Mouse (Mus musculus) limb, embryonic 12.5 days (tissue): ENCODE results near the gene Rbm17. TPM values are rescaled to one million over a fixed set of nuclear protein-coding genes. Genes with fewer than 3 reads are reported as not detected.

Experiments used
- ATAC-seq: fragments of 200-750 bp; cut with Nextera tagmentation; 2 replicates; pipeline ENCODE4 v1.8.0; 2017; ENCODE audit warnings: low read depth, moderate TSS enrichment; ENCODE audit not compliant: insufficient number of reproducible peaks, insufficient read depth, low FRiP score, low TSS enrichment
- H3K27ac ChIP-seq: fragments of 300-500 bp; sonication (generic); 2 replicates; pipeline ENCODE4 v1.5.1; 2016; ENCODE audit warnings: mild to moderate bottlenecking, moderate library complexity
- H3K27me3 ChIP-seq: fragments of 300-500 bp; sonication (generic); 2 replicates; pipeline ENCODE4 v1.6.1; 2016; ENCODE audit warnings: mild to moderate bottlenecking, moderate library complexity
- H3K36me3 ChIP-seq: fragments of 300-500 bp; sonication (generic); 2 replicates; pipeline ENCODE4 v1.6.1; 2016; ENCODE audit warnings: mild to moderate bottlenecking, moderate library complexity
- H3K4me1 ChIP-seq: fragments of 300-500 bp; sonication (generic); replicated peaks from 2 replicates; pipeline ENCODE4 v1.6.1; 2016
- H3K4me2 ChIP-seq: fragments of 300-500 bp; sonication (generic); 2 replicates; pipeline ENCODE4 v1.6.1; 2016; ENCODE audit warnings: mild to moderate bottlenecking, moderate library complexity
- H3K4me3 ChIP-seq: fragments of 300-500 bp; sonication (generic); replicated peaks from 2 replicates; pipeline ENCODE4 v1.5.1; 2016; ENCODE audit warnings: mild to moderate bottlenecking
- H3K9ac ChIP-seq: fragments of 300-500 bp; sonication (generic); replicated peaks from 2 replicates; pipeline ENCODE4 v1.6.1; 2016; ENCODE audit warnings: mild to moderate bottlenecking, moderate library complexity
- H3K9me3 ChIP-seq: fragments of 300-500 bp; sonication (generic); 2 replicates; pipeline ENCODE4 v1.6.1; 2016; ENCODE audit warnings: mild to moderate bottlenecking, moderate library complexity
- WGBS: fragments of 180-500 bp; shearing (Covaris S2); methylation state at CpG from one replicate; pipeline ENCODE4 v1.1.7; 2016; 5-methylcytosine and 5-hydroxymethylcytosine counted together
- polyA plus RNA-seq: library from polyadenylated mRNA; unstranded; fragments of >200 nt; fragmentation: Nextera tagmentation; extraction: Ambion mirVana; gene quantifications from 2 replicates; pipeline ENCODE4 v1.2.1, GENCODE M21; 2016

Rbm17 gene
- polyA plus RNA-seq, 1 experiment from 2014 or later, result 189 TPM

- WGBS, result 71% methylated on average over 3 of the region's 3 CpGs
- H3K9me3 ChIP-seq, result no peaks in the 10 kb centered on the region
- peaks cover 31% of the 10 kb centered on the region for H3K27me3 ChIP-seq
- H3K27ac ChIP-seq, result no peak overlapping the region
- no peaks in the 10 kb centered on the region for H3K36me3 ChIP-seq
- peaks cover 12% of the 10 kb centered on the region for H3K4me1 ChIP-seq
- ATAC-seq, result no peak
- H3K4me3 ChIP-seq, result no peak overlapping the region
- H3K4me2 ChIP-seq, result no peak overlapping the region
- H3K9ac ChIP-seq, result no peak overlapping the region
Observed at GRCm38 (mm10) chr2:11557244-11557643, 46.7 kb downstream of the Rbm17 start.

GRCm38 (mm10) chr2:11555316-11555715 is 48.6 kb downstream of the Rbm17 start:
- no peak for ATAC-seq
- Histone ChIP-seq H3K36me3 (no peaks in the 10 kb centered on the region), H3K4me3 (no peak overlapping the region), H3K27ac (no peak overlapping the region), H3K4me1 (peaks cover 15% of the 10 kb centered on the region), H3K9ac (no peak overlapping the region), H3K27me3 (peaks cover 45% of the 10 kb centered on the region), H3K9me3 (no peaks in the 10 kb centered on the region), H3K4me2 (no peak overlapping the region)
- 49% methylated on average over 6 of the region's 6 CpGs for WGBS

GRCm38 (mm10) chr2:11553471-11554400 is 50.2 kb downstream of the Rbm17 start, which contains the start of gene Pfkfb3:
Gene Pfkfb3, minus strand, starts transcription at chr2:11554077.
- no peaks in the 10 kb centered on the region for H3K36me3 ChIP-seq
- H3K9me3 ChIP-seq, result no peaks in the 10 kb centered on the region
- ATAC-seq, result peak; percentile 49; the same call in 1 of the 2 replicates
- peak within 1 kb of the TSS; percentile 96 for H3K4me2 ChIP-seq
- peaks cover 15% of the 10 kb centered on the region for H3K4me1 ChIP-seq
- peak within 1 kb of the TSS; percentile 57 for H3K4me3 ChIP-seq
- WGBS, result 1% methylated on average over 67 of the region's 67 CpGs
- H3K27me3 ChIP-seq, result peaks cover 53% of the 10 kb centered on the region
- no peak within 1 kb of the TSS for H3K27ac ChIP-seq
- H3K9ac ChIP-seq, result peak within 1 kb of the TSS; percentile 62

- H3K9ac ChIP-seq, result peak overlapping the region; percentile 62; the same call in 1 of the 2 replicates
- peak overlapping the region; percentile 57 for H3K4me3 ChIP-seq
- H3K4me1 ChIP-seq, result peaks cover 15% of the 10 kb centered on the region
- H3K27me3 ChIP-seq, result peaks cover 53% of the 10 kb centered on the region
- ATAC-seq, result peak; percentile 23; the same call in 1 of the 2 replicates
- H3K9me3 ChIP-seq, result no peaks in the 10 kb centered on the region
- H3K4me2 ChIP-seq, result peak overlapping the region; percentile 96
- no peak overlapping the region for H3K27ac ChIP-seq
- H3K36me3 ChIP-seq, result no peaks in the 10 kb centered on the region
- WGBS, result 4% methylated on average over 15 of the region's 15 CpGs
Observed at GRCm38 (mm10) chr2:11552966-11553451, 50.9 kb downstream of the Rbm17 start.

GRCm38 (mm10) chr2:11552297-11552821 is 51.6 kb downstream of the Rbm17 start:
- ATAC-seq, result peak; percentile 53; the same call in 1 of the 2 replicates
- 1% methylated on average over 9 of the region's 9 CpGs for WGBS
- peak overlapping the region; percentile 96 for H3K4me2 ChIP-seq
- peaks cover 53% of the 10 kb centered on the region for H3K27me3 ChIP-seq
- no peaks in the 10 kb centered on the region for H3K9me3 ChIP-seq
- H3K27ac ChIP-seq, result no peak overlapping the region
- H3K9ac ChIP-seq, result no peak overlapping the region
- peak overlapping the region; percentile 57 for H3K4me3 ChIP-seq
- no peaks in the 10 kb centered on the region for H3K36me3 ChIP-seq
- H3K4me1 ChIP-seq, result peaks cover 15% of the 10 kb centered on the region

- Histone ChIP-seq H3K4me2 (no peak overlapping the region), H3K9me3 (no peaks in the 10 kb centered on the region), H3K36me3 (no peaks in the 10 kb centered on the region), H3K27ac (no peak overlapping the region), H3K27me3 (peaks cover 53% of the 10 kb centered on the region), H3K9ac (no peak overlapping the region), H3K4me3 (no peak overlapping the region), H3K4me1 (peaks cover 15% of the 10 kb centered on the region)
- 36% methylated on average over 1 of the region's 1 CpGs for WGBS
- ATAC-seq, result no peak
Observed at GRCm38 (mm10) chr2:11551726-11552125, 52.2 kb downstream of the Rbm17 start.

- Histone ChIP-seq H3K4me1 (peaks cover 15% of the 10 kb centered on the region), H3K9ac (no peak overlapping the region), H3K4me2 (no peak overlapping the region), H3K36me3 (no peaks in the 10 kb centered on the region), H3K27me3 (peaks cover 35% of the 10 kb centered on the region), H3K27ac (no peak overlapping the region), H3K9me3 (no peaks in the 10 kb centered on the region), H3K4me3 (no peak overlapping the region)
- ATAC-seq, result no peak
- WGBS, result 92% methylated on average over 10 of the region's 10 CpGs
Observed at GRCm38 (mm10) chr2:11548508-11548907, 55.4 kb downstream of the Rbm17 start.

GRCm38 (mm10) chr2:11547609-11548008 is 56.3 kb downstream of the Rbm17 start:
- Histone ChIP-seq H3K9me3 (no peaks in the 10 kb centered on the region), H3K4me3 (no peak overlapping the region), H3K27me3 (peaks cover 26% of the 10 kb centered on the region), H3K9ac (no peak overlapping the region), H3K4me2 (no peak overlapping the region), H3K4me1 (peaks cover 7% of the 10 kb centered on the region), H3K27ac (no peak overlapping the region), H3K36me3 (no peaks in the 10 kb centered on the region)
- ATAC-seq, result no peak
- WGBS, result 56% methylated on average over 2 of the region's 2 CpGs

- Histone ChIP-seq H3K27ac (no peak overlapping the region), H3K4me3 (no peak overlapping the region), H3K36me3 (no peaks in the 10 kb centered on the region), H3K4me1 (no peaks in the 10 kb centered on the region), H3K9ac (no peak overlapping the region), H3K9me3 (no peaks in the 10 kb centered on the region), H3K4me2 (no peak overlapping the region), H3K27me3 (peaks cover 14% of the 10 kb centered on the region; the same call in 1 of the 2 replicates)
- 85% methylated on average over 8 of the region's 8 CpGs for WGBS
- no peak for ATAC-seq
Observed at GRCm38 (mm10) chr2:11546091-11546490, 57.9 kb downstream of the Rbm17 start.

- Histone ChIP-seq H3K9ac (no peak overlapping the region), H3K36me3 (no peaks in the 10 kb centered on the region), H3K4me2 (no peak overlapping the region), H3K9me3 (no peaks in the 10 kb centered on the region), H3K4me3 (no peak overlapping the region), H3K27me3 (peaks cover 9% of the 10 kb centered on the region; the same call in 1 of the 2 replicates), H3K4me1 (no peaks in the 10 kb centered on the region), H3K27ac (no peak overlapping the region)
- ATAC-seq, result no peak
- WGBS, result 41% methylated on average over 1 of the region's 1 CpGs
Observed at GRCm38 (mm10) chr2:11545380-11545779, 58.6 kb downstream of the Rbm17 start.

GRCm38 (mm10) chr2:11544342-11544741 is 59.6 kb downstream of the Rbm17 start:
- ATAC-seq, result no peak
- Histone ChIP-seq H3K27ac (no peak overlapping the region), H3K4me1 (no peaks in the 10 kb centered on the region), H3K4me3 (no peak overlapping the region), H3K36me3 (no peaks in the 10 kb centered on the region), H3K4me2 (no peak overlapping the region), H3K9me3 (no peaks in the 10 kb centered on the region), H3K9ac (no peak overlapping the region), H3K27me3 (no peaks in the 10 kb centered on the region)
- 74% methylated on average over 5 of the region's 5 CpGs for WGBS
